Mouse (Mus musculus) ZHBTc4 (cell line): ENCODE results near the gene Ucn2.

Experiments used
- DNase-seq: peaks from one replicate; pipeline ENCODE4 v3.0.0-alpha.2; 2011; ENCODE audit warnings: low read depth, low spot score

Ucn2 gene

GRCm38 (mm10) chr9:109031001-109031400, 45.2 kb downstream of the Ucn2 start:
- no peak for DNase-seq

GRCm38 (mm10) chr9:109031686-109032085, 45.9 kb downstream of the Ucn2 start:
- DNase-seq, result no peak

- DNase-seq, result no peak
Observed at GRCm38 (mm10) chr9:109032435-109032834, 46.6 kb downstream of the Ucn2 start.
